Mouse (Mus musculus) v-Abl transformed pro-B cells (cell line): Measurements from ENCODE around the gene Rnf19b.

Experiments used
- in situ Hi-C, 2 experiments: fragments of 400-800 bp; cut with MboI; formaldehyde crosslinking; loops; one replicate each; pipeline ENCODE4 v1.15.1; 2025; ENCODE audit not compliant: unreplicated experiment in 2 of 2

Gene Rnf19b

GRCm38 (mm10) chr4:129058207-129059092 is at the start of gene Rnf19b:
Gene Rnf19b (plus strand): TSS chr4:129058271.
- in situ Hi-C loops: no loop called here

DNA sequence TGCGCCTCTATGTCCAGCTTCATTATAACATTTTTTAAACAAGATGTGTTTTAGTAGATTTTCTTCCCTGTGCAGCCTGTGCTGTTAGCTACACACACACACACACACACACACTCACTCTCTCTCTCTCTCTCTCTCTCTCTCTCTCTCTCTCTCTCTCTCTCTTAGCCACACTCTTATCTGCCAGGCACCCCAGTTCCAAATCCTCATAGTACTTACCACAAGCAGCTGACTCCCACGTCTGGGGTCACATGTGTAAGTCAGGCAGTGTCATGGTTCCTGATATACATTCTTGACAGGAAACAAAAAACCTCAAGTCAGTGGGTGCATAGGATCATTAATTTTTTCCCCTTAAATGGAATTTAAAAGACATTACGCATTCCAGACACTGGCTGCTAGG is 49.4 kb upstream of the Rnf19b start:
- in situ Hi-C loops: no loop called here

- in situ Hi-C loops: no loop called here
Observed at GRCm38 (mm10) chr4:129009521-129009920, 48.5 kb upstream of the Rnf19b start.

DNA sequence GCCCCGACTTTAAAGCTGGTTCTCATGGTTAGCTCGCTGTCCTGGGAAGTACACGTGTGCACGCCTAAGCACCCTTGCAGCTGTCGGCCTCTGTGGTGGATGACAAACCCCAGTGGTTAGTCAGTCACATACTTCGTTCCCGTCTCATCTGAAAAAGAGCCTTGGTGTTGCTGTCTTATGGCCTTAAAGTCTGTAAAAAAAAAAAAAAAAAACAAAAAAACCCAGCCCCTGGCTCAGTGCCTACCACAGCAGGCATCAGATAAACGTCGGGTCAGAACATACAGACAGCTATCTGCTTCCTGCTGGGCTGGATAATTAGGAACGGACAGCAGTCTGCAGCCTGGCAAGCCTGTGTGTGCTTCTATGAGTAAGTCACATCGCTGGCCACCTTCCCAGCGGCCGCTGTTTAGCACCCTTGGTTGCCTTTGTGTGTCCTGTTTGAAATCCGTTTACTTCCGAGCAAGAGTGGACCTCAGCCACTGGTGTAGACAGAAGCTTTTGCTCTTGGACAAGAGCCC is 46.4 kb upstream of the Rnf19b start:
- in situ Hi-C loops: no loop called here

DNA sequence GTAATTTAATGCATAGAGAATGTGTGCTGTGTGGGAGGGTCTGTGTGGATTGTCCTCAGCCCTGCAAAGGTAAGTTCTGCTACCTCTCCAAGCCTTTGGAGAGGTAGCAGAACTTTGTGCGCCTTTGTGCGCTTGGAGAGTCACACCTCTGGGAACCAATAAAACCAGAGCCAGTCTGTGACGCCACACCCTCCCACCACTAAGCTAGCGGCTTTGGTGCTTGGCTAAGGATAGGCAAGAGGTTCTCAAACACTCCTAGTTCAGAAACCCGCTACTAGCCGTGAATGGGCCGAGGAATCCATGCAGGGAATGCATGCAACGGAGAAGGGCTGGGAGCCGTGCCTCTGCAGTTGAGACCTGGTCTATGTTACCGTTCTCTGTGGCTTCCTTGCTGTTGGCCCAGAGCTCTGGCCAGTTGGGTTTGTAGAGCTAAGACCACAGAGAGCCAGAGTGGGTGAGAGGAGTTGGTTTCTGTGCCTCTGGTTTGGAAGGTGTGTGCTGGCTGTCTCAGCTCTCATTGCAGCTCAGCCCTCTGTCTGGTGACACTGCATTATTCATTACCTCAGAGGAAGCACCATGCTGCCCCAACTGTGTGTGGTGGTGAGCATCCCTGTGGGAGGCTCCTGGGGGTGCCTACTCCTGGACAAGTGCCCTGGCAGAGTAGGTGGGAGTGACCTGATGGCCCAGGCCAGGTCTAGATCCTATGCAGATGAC is 44.8 kb upstream of the Rnf19b start:
- in situ Hi-C loops: no loop called here

DNA sequence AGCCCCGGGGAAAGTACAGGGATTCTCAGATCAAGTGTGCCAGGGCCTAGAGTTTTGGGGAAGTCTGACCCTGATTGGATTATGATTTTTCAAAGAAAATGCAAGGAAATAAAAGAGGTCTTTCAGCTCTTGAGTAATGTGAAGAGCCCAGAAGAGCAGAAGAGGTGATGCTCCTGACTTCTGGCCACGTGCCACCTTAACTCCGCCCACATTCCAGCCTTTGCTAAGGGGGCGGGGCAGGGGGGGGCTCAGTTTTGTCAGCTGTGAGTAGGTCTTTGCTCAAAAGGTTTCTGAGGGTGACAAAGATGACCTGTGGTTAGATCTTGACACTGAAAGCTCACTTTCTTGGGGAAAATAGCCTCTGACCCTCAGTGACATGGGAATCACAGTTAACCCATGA is 41.7 kb upstream of the Rnf19b start:
- in situ Hi-C loops: loop anchor here (5.0 kb wide), 3 partner anchors 34 to 46 kb away; no protein-coding TSS in a partner anchor

GRCm38 (mm10) chr4:129017150-129017549 is 40.9 kb upstream of the Rnf19b start:
- in situ Hi-C loops: loop anchor here (5.0 kb wide), 3 partner anchors 35 to 45 kb away; no protein-coding TSS in a partner anchor

- in situ Hi-C loops: loop anchor here (5.0 kb wide), 3 partner anchors 37 to 43 kb away; no protein-coding TSS in a partner anchor
Observed at GRCm38 (mm10) chr4:129018788-129019435, 39.2 kb upstream of the Rnf19b start.

DNA sequence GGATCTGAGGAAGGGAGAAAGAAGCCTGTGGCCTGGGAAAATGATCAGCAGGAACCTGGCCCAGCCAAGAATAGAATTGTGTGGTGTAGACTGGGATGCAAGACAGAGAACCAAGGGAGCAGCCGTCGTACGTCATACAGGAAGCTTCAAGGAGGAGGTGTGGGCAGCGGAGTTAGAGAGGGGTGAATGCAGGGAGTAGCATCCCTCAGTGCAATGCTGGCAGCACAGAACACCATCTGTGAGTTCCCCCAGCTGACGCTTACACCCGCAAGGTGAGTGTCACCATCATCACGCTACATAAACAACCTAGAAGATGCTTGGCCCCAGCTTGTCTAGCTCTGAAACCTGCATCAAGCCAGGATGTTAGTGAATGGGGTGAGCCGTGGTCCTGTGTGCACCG is 38.3 kb upstream of the Rnf19b start:
- in situ Hi-C loops: loop anchor here (5.0 kb wide), 3 partner anchors 37 to 43 kb away; no protein-coding TSS in a partner anchor

DNA sequence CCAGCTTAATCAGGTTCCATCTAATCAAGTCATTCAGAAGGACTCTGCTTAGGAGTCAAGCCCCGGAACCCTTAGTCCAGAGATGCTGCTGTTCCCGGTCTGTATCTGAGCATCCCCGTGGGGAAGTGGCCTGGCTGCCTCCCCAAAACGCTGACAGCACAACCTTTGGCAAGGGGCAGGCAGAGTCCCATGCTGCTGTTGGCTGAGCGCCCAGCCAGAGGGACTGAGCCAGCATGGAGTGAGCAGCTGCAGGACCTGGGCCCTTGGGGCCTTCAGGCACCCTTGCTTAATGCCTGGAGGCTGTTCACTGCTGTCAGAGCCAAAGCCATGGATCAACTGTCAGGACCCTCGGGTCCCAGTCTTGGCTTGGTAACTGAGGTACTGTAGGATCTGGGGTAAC is 37.6 kb upstream of the Rnf19b start:
- in situ Hi-C loops: no loop called here

DNA sequence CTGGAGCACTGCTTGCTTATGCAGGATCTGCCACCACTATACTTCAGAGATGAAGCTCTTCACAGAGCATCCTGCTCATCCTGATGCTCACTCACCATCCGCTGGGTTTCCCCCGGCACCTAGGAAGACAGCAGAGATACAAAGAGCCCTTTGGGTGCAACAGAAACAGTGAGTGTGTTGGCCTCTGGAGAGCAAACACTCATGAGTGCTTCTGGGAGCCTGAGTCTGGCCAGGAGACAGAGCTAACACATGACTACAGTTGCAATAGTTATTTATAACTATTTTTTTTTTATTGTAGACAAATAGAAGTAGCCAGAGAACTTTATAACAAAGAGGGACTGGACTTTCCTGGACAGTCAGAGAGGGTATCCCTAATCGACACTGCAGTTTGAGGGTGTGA is 36.6 kb upstream of the Rnf19b start:
- in situ Hi-C loops: no loop called here

DNA sequence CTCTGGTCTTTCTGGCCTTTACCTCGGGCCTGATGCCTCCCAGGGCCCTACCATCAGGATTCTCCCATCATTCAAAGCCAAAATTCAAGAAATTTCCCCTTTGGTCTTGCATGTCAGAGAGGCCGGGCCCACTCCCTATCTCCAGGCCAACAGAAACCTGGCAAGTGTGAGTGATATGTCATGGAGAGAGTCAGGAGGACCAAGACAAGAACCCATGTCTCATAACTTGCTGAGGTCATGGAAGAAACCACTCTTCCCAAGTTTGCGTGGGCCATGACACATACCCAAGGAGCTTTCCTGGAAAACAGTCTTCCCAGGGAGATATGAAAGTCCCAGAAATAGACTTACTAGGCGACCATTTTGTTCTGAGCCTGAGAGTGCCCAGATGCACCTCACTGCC is 36.2 kb upstream of the Rnf19b start:
- in situ Hi-C loops: no loop called here

- in situ Hi-C loops: no loop called here
Observed at GRCm38 (mm10) chr4:129023884-129024283, 34.2 kb upstream of the Rnf19b start.

- in situ Hi-C loops: no loop called here
Observed at GRCm38 (mm10) chr4:129024775-129025174, 33.3 kb upstream of the Rnf19b start.

DNA sequence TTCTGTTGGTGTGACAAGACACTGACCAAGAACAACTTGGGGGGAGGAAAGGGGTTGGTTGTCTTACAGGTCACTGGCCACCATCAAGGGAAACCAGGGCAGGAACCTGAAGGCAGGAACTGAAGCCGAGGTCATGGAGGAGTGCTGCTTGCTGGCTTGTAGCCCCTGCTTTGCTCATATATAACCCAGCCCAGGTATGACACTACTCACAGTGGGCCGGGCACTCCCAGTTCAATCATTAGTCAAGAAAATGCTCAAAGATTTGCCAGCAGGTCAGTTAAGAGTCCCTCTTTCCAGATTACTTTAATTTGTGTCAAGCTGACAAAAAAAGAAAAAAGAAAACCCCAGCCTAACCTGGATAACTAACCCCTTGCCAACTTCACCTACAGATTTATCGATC is 32.4 kb upstream of the Rnf19b start:
- in situ Hi-C loops: no loop called here

DNA sequence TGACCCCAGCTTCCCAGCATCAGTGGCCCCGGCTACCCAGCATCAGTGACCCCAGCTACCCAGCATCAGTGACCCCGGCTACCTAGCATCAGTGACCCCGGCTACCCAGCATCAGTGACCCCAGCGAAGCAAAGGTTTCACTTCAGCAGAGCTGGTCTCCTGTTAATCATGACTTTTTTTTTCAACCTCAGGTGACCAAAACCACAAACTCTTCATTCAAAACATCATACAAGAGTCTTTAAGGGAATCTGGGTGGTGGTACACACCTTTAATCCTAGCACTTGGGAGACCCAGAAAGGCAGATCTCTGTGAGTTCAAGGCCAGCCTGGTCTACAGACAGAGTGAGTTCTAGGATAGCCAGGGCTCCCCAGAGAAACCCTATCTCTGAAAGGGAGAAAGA is 27.3 kb upstream of the Rnf19b start:
- in situ Hi-C loops: loop anchor here in 1 of 2 experiments (5.0 kb wide), 1 partner anchor 37 kb away; no protein-coding TSS in a partner anchor

- in situ Hi-C loops: loop anchor here in 1 of 2 experiments (5.0 kb wide), 1 partner anchor 36 kb away; no protein-coding TSS in a partner anchor
Observed at GRCm38 (mm10) chr4:129031408-129031965, 26.6 kb upstream of the Rnf19b start.

DNA sequence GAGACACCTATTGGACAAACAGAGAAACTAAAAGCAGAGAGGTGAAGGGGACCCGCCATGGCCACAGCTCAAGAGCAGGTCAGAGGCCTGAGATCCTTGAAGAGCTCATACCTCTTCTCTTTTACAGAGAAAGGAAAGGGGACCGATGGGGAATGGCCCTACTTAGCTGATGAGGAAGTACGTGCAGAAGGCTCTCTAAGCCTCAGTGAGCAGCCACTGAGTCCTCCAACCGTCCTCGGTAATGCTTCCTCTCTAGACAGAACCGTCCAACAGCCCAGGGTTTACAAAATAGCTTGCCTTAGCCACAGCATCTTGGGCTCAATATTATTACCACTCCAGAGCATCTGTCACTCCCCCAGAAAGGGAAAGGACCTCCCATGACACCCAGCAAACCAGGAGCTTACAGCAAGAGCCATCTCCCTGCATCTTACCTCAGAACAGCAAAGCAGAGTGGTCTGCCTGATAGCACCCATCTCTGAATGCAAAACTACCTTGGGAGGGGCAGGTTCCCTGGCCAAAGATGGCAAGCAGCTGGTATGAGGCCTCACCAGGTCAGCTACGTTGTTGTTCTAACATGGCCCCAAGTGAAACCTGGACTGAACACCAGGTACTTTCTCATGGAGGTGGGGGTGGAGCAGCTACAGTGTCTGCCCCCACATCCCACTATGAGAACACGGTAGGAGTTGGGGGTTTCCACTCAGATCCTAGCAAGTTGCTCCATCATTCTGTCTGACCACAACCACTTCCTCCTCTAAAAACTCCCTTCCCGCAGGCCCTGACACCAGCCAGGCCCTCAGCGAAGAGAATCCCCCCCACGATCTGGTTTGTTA is 25.7 kb upstream of the Rnf19b start:
- in situ Hi-C loops: loop anchor here in 1 of 2 experiments (5.0 kb wide), 1 partner anchor 35 kb away; no protein-coding TSS in a partner anchor
